Mouse (Mus musculus) kidney, adult 18-20 months (tissue): ENCODE results near the gene Cyb5r4.
A peak's percentile ranks its signal among the peaks of the same experiment; 100 is the strongest.
"Not testable (repeated sequence)": the region's sequence is repeated elsewhere in the genome, so short reads cannot be mapped to it uniquely, and the experiment has no call there.

Experiments used
- DNase-seq: peaks from one replicate; pipeline ENCODE4 v3.0.0; 2021

Gene Cyb5r4

GRCm38 (mm10) chr9:87027423-87028084 is 5.7 kb downstream of the Cyb5r4 start:
- DNase-seq = peak; percentile 67

GRCm38 (mm10) chr9:87032196-87032595 is 10.4 kb downstream of the Cyb5r4 start:
- no peak for DNase-seq

GRCm38 (mm10) chr9:87034831-87035580 is 13.2 kb downstream of the Cyb5r4 start:
- no peak for DNase-seq

GRCm38 (mm10) chr9:87049425-87049824 is 27.6 kb downstream of the Cyb5r4 start:
- no peak for DNase-seq

GRCm38 (mm10) chr9:87055547-87056235 is 33.9 kb downstream of the Cyb5r4 start:
- no peak for DNase-seq

- no peak for DNase-seq
These were observed 40.5 kb downstream of the Cyb5r4 start for GRCm38 (mm10) chr9:87062337-87062736.

GRCm38 (mm10) chr9:87068160-87068559 is 46.3 kb downstream of the Cyb5r4 start:
- DNase-seq = no peak

- DNase-seq = not testable (repeated sequence)
These were observed 49.8 kb downstream of the Cyb5r4 start for GRCm38 (mm10) chr9:87071566-87071965.

GRCm38 (mm10) chr9:87077919-87078318 is 56.1 kb downstream of the Cyb5r4 start:
- DNase-seq = no peak

GRCm38 (mm10) chr9:87079511-87079910 is 57.7 kb downstream of the Cyb5r4 start:
- no peak for DNase-seq

GRCm38 (mm10) chr9:87086991-87087390 is 65.2 kb downstream of the Cyb5r4 start:
- DNase-seq = no peak

- DNase-seq = peak; percentile 17
These were observed 76.2 kb downstream of the Cyb5r4 start for GRCm38 (mm10) chr9:87097989-87098388.

GRCm38 (mm10) chr9:87115019-87115418 is 93.2 kb downstream of the Cyb5r4 start:
- DNase-seq = no peak

- no peak for DNase-seq
These were observed 93.7 kb downstream of the Cyb5r4 start for GRCm38 (mm10) chr9:87115456-87115931.

GRCm38 (mm10) chr9:87115978-87116377 is 94.2 kb downstream of the Cyb5r4 start:
- no peak for DNase-seq

GRCm38 (mm10) chr9:87118996-87119395 is 97.2 kb downstream of the Cyb5r4 start:
- no peak for DNase-seq

- DNase-seq = no peak
These were observed 100.2 kb downstream of the Cyb5r4 start for GRCm38 (mm10) chr9:87121956-87122493.

- DNase-seq = not testable (repeated sequence)
These were observed 105.2 kb downstream of the Cyb5r4 start for GRCm38 (mm10) chr9:87127046-87127445.
